Mouse (Mus musculus): Measurements from ENCODE around the gene Prss35.

Prss35 gene

DNA sequence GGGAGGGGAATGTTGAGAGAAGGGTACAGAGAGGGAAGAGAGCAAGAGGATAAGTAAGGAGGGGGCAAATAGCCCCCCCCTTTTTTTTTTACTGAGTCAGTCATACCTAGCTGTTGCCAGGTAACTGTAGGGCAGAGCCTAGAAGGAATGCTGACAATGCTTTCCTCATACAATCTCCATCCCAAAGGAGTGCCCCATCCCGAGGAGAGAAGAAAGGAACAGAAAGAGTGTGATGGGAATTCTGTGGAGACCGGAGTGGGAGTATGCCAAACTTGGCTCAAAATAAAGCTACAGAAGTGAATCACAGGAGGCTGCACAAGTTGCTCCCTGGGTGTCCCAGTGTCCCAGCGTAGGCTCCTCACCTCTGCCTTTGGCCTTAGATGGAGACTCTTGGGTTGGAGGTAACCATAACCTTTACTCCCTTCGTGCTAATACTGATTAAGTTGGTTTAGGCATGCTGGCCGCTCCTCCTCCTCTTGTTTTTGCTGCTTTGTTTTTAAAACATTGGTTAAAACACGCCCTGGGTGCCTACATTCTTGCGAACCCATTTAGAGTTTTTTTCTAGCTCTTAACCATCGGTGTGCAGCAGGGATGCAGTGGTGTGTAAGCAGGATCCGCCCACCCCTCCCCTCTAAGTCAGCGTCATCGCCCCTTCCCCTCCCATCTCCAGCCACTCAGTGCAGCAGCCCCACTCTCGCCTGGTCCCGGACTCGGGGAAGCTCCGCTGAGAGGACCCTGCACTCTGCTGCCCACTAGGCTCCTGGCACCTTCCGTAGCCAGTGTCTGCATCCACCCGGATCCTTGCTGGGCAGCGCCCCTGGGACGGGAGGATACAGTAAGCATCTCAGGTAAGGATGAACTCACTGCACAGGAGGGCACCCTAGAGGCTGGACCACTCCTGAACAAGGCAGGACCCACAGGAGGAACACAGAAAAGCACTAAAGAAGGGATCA is at the start of gene Prss35:
Gene Prss35, plus strand, starts transcription at position 691 of the 953 bp plus-strand sequence.
- DNase-seq (ENCODE audit: low read depth) = no peak

DNA sequence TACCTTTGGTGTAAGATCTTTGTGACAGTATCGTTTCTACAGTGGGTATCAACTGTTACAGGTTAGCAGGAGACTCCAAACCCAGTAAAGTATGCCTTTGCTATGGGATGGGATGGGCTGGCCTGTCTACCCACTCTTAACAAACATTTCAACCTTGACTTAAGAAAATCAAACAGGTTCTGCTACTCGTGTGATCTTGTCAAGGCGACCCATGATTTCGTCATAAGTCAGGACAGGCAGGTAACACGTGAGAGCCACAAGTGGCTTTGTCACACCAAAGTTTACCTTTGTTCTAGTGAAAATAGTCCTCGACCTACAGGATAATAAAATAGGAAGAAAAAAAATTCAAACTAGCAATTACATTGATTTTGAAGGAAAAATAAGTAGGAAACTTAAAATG is 49.5 kb upstream of the Prss35 start:
- DNase-seq (ENCODE audit: low read depth) = no peak

DNA sequence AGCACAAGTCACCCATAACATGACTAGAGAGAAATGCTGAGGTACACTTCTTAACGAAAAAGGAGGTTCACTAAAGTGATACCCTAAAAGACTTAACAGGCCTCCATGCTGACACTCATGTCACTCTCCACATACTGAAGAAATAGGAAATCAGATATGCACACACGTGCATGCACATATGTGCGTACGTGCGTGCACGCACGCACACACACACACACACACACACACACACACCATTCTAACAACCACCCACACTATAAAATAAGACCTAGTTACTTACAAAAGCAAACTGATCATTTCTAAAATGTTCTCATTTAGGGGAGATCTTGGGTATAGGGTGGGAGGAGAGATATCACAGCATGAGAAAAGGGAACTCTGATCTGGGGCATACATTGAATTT is 48.8 kb upstream of the Prss35 start:
- no peak for DNase-seq (ENCODE audit: low read depth)

DNA sequence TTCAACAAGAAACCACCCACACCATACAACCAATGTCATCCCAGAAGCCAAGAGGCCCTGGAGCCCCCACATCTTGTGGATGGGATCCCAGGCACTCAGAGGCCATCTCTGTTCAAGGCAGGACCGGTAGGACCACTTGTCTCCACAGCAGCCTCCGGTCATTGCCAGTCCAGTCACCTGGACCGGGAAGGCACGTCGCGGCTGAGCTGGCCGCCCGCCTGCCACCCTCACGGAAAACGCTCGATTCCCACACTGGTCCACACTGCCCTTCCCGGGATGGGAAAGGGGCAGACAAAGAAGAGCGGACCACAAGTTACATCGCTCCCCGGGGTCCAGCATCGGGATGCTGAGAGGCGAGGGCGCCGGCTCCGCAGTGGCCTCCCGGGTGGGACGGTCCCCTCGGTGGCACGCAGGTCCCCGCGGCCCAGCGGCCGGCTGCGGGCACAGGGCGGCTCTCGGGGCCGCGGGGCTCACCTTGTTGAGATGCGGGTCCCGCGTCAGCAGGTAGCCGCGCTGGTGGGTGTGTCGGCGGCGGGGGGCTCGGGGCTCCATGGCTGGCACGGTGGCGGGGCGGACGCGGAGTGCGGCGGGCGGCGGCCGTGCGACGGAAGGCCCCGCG is 48.1 kb upstream of the Prss35 start:
- DNase-seq (ENCODE audit: low read depth) = no peak

DNA sequence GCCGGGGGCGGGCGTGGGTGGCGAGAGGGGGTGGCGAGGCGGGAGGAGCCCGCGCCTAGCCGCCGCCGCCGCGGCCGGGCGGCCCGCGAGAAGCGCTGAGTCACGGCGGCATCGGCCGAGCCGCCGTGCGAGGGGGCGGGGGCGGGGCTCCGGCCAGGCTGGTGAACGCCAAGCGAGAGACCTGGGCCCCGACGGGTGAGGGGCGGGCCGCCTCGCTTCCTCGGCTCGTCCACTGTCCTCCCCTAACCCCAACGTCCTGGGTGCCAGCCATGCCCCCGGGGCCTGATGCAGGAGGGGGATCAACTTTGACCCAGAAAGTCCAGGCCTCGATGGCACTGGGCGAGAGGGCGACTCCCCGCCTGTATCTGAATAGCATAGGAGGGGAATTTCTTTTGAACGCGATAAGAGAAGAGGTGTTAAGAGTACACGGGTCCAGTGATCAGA is 47.6 kb upstream of the Prss35 start, which contains the start of gene Me1:
Gene Me1, minus strand, starts transcription at position 136 of the 444 bp plus-strand sequence.
- DNase-seq (ENCODE audit: low read depth) = no peak

DNA sequence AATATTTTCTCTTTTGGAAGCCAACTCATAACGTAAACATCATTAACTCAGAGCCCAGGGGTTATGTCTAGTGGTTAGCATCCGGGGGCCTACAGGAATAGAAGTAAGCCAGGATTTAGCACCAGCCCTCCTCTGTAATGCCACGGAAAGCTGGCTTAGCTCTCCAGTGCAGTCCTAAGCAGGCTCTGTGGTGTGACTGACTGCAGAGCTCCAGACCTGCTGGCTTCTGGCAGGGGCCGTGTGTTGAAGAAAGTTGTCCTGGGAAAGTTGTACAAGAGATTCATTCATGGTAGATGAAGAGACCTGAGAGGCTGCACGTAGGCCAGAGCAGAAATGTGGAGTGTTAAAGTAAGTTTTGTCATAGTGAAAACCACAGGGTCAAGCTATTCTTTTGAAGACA is 42.2 kb upstream of the Prss35 start:
- DNase-seq (ENCODE audit: low read depth) = no peak

DNA sequence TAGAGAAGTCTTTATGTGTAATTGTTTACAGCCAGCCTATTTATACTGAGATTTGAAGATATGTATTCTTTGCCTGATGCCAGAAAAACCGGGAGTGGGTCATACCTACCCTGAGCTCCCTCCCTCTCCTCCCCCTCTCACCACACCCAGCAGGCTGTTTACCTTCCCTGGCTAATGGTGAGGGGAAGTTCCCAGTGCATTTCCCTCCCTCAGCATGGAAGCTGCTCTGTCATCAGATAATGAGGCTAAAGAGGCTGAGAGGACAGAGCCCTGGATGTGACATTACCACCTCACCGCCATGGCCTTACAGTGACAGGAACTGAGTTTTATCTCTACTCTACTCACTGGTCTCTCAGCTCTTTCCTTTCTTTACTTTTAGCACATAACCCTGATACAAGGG is 41.6 kb upstream of the Prss35 start:
- DNase-seq (ENCODE audit: low read depth) = no peak

DNA sequence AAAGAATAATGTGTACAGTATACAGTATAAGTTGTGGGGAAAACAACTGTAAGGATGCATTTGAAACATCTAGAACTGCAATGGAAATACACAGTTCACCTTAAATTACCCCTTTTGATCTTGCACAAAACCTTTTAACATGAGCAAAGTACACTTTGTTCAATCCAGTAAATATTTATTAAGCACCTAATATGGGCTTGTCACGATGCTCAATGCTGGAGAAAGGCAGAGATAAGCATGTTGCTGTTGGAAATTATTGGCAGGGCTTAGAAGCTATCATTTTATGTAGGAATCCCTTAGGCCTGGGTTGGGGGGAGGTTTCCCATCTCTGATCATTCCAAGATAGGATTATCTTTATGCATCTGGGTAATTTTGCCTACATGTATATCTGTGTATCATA is 36.0 kb upstream of the Prss35 start:
- no peak for DNase-seq (ENCODE audit: low read depth)

DNA sequence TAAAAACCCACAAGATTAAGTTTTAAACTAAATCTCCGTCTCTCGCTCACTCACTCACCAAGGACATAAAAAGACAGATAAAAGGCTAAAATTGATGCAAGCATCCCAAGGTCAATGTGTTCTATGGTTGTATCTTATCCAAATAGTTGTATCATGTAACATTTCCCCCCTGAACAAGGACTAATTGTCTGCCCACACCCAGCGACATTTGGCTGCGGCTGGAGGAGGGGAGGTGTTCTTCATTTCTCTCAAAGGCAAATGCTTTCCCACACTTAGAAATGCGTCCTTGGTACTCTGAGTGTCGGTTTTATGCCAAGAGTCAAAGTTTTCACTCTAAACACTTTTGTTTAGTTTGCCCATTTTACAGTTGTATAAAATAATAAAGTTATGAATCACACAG is 34.5 kb upstream of the Prss35 start:
- no peak for DNase-seq (ENCODE audit: low read depth)

DNA sequence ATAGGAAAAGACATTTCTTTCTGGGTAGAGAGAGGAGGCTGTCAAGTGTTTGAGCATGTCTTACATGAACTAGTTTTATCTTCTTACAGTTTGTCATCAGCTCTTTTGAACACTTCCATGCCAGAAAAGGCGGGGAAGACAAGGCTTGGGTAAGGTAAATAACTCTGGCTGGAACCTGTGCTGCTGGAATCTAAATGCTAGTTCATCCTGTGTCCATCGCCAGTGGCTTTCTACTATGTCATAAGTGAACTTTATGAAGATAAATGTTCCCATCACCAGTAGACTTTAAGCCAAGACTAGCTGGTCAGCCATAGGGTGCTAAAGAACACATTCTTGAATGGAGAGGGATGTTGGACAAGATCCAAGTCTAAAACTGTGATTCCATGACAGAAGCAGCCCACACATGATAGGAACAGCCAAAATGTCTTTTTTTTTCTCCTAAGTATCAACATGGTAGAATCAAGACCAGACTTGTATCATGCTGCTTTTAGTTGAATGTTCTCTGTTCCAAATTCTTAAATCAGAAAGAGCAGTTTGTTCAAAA is 33.3 kb upstream of the Prss35 start:
- DNase-seq (ENCODE audit: low read depth) = no peak

DNA sequence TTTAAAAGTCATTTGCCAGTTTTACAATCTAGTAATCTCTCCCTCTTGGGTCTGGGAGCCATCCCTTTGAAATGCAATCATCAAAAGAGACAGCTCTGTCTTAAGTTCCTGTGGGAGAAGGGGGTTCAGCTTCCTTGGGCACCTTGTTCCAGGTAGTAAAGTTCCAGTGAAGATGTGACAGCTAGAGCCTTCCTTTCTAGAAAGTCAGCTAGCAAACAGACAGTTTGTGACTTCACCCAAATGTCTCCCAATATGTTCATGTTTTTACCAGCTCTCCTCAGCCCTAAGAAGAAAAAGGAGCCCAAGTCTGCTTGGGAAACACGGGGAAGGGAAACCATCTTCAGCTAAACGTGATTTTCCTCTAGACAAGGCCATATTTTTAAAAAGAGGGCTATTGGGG is 30.8 kb upstream of the Prss35 start:
- DNase-seq (ENCODE audit: low read depth) = no peak

DNA sequence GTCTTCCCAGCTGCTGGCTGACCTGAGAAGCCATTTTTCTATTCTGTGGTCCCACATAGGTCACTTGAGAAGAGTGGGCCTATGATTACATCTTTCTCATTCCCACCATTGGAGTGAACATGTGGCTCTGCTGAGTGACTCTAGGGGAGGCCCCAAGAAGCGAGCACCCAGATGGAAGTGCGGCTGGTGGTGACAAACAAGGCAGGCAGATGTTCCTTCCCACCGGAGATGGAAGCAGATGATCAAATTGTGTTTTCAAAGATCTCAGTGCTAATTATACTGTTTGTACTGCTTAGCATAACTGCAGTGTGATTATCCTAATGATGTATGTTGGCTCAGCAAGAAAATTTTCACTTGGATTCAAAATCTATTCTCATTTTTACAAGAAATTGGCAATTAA is 29.4 kb upstream of the Prss35 start:
- DNase-seq (ENCODE audit: low read depth) = no peak

DNA sequence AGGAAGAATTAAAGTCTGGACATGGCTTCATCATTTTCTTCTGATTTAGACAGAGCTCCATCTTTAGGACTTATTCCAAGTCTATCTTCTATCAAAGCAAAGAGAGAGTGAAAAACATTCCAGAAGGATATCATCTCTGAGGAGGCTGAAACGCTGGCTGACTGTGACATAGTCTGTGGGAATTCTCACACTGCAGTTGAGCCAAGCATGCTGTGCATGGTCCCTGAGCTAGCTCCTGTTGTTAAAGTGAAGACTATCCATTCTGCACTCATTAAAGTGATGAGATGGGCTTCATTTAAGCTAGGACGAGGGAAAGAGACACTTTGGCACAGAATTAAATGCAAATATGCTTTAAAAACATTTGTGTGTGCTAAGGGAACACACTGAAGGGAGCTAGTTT is 26.9 kb upstream of the Prss35 start:
- no peak for DNase-seq (ENCODE audit: low read depth)

DNA sequence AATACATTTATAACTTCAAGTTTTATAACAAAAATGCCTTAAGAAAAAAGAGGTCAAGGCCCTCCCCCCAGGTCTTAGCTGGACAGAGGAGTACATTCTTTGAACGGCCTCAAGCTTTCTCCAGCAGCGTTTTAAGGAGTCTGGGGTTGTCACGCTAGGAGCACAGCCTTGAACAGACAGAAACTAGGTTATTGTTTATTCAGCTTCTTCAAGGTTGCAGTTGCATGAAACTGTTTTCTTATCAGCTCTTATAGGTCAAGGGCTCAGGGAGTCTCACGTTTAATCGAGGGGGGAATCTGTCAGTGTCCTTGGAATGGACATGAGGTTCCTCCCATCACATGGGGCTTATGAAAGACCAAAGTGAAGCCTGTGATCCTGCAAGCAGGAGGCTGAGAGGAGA is 26.3 kb upstream of the Prss35 start:
- no peak for DNase-seq (ENCODE audit: low read depth)

DNA sequence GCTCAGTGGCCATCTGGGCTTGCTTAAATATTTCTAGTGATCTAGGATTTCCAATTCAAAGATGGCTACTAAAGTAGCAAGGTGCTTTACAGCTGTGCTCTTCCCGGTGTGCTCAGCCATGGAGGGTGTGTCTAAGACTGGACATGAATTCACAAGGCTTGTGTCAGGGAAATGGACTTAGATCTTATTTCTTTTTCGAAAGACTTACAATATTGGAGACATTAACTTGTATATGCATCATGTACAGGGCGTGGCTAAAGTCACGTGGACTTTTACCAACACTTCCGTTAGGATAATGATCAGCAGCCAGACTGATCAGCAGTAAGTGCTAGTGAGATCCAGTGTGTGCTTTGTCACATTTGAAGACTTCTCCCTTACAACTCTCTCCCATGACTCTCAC is 23.2 kb upstream of the Prss35 start:
- DNase-seq (ENCODE audit: low read depth) = no peak

DNA sequence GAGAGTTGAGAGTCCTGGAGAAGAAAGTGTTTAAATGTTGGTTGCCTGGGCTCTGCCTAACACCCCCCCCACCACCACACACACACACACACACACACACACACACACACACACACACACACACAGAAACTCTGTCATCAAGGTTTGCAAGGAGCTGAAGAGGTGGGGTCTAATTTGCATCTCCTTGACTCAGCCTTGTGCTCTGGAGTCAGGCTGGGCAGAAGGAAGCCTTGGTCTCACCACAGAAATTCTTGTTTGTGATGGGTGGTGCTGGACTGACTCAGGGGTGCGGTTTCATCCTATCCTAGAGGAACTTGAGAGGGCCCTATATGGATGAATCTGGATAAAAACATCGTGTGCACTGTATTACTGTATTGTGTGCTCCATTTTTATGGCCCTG is 22.7 kb upstream of the Prss35 start:
- no peak for DNase-seq (ENCODE audit: low read depth)

DNA sequence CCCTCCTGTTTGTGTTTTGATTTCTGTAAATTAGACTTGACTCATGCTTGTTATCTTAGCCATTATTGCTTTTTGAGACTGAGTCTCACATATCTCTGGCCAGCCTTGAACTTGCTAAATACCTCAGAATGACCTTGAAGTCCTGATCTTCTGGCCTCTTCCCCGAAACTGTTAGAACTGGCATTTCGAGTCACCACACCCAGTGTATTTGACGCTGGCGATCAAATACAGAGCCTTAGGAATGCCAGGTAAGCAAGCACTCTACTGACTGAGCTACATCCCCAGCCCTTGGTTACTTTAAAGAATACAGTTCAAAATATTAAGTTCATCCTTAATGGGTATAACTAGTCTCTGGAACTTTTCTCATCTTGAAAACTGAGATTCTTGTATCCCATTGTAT is 18.4 kb upstream of the Prss35 start:
- no peak for DNase-seq (ENCODE audit: low read depth)

DNA sequence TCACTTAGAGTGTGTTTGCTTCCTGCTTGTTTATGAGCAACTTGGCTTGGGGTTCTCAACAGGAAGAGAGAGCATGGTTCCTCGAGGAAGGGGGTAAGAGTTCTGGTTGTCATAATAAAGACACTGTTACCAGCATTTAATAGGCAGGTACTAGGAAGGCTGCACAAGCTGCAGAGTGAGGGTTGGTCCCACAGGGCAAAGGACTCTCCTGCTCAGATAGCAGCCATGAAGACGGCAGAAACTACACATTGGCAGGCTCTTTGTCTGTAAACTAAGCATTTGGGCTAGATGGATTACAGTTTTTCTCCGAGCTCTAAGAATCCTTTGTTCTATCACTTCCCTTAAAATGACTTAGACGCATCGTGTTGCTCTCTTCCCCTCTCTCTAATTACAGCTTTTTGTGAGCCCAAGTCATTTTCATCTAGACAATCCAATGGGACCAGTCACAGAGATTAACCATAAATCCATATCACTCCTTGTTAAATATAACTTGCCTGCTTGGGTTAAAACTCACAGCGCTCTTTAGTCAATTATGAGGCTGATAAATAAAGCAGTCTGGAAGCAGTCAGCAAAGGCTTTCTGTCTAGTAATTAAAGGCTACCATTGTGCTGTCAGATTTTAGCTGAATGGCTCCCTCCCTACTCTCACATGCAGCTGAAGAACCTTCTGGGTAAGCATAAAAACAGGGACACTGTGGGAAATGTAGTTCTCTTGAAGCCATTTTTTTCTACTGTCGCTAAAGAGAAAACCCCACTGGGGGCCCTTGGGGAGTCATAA is 17.7 kb upstream of the Prss35 start:
- DNase-seq (ENCODE audit: low read depth) = no peak

DNA sequence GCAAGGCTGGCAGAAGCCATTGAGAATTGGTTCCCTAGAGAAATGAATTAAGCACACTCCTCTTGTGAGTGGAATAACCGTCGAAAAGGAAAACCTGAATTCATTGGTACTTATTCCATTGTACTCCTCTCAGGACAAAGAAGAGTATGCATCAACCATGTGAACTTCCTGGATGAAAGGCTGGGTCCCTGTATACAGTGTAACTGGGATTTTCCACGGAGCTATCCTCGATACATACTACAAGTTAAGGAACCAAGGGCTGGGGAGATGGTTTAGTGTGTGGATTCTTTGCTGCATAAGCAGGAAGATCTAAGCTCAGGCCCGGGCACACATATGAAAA is 17.1 kb upstream of the Prss35 start:
- DNase-seq (ENCODE audit: low read depth) = no peak

DNA sequence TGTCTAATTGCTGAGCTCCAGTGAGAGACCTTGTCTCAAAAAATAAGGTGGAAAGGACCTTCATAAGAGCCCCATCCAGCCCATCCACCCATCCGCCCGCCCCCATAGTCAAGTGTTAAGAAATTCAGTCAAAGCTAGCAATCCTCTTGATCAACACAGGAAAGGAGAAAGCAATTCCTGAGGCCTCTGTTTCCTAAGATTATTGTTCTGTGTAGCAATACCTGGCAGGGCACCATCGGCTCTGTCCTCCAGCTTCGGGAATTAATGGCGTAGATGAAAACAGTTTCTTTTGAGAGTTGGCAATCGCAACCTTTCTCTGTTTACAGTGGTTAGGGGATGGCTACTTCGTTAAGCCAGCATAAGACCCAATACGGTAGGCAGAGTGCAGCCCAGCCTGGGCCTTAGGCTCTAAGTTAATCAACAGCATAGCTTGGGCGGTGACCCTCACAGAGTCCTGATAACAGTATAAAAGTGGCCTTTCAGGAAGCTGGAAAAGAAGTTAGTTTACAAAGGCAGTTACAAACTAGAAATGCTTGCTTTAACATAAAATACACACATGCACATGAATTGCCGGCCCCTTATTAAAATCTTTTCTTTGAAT is 15.1 kb upstream of the Prss35 start:
- DNase-seq (ENCODE audit: low read depth) = no peak

DNA sequence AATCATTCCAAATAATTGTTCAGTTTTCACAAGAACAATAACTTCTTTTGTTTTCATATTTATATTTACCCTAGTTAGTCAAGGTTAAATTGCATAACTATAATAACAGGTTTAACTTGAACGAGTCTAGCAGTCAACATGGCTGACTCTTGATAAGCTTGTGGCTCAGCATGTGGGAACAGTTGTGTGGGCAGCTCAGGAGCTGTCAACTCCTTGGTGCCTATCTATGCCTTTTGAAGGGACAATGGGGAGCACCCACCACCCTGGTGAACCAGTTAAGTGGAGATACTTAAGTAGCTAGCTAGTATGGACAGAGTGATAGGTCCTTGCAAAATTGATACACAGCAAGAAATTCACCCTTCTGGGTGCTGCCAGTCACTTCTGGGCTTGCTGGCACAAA is 14.4 kb upstream of the Prss35 start:
- DNase-seq (ENCODE audit: low read depth) = no peak

DNA sequence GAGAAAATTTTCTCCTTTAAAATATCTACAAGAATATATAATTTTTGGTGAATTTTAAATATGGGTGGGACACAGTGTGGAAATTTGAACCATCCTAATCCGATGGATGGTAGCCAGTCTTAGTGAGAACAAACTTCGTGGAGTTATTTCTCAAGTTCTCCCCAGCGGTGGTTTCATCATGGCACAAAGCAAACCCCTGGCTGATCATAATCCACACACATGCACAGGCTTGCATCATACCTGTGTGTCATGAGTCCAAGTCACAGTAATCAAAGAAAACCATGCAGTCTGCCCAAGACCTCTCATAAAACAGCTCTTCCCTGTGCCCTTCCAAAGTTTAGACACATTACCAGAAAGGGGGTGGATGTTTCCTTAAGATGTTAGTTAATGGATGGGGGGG is 13.6 kb upstream of the Prss35 start:
- no peak for DNase-seq (ENCODE audit: low read depth)

All from 416B (cell line).